Mouse (Mus musculus): ENCODE measurements around the gene Casp7. TPM values are rescaled to one million over a fixed set of nuclear protein-coding genes. Genes with fewer than 3 reads are reported as not detected.

The Casp7 gene
- 27.7 and 34.2 TPM in 2 replicates for total RNA-seq (2023)

GRCm38 (mm10) chr19:56396669-56397621, at the start of gene Casp7:
TSS of gene Casp7 (plus strand) at chr19:56397129.

GRCm38 (mm10) chr19:56389879-56390278, 7.0 kb upstream of the Casp7 start, which contains the start of gene Nrap:
TSS of gene Nrap (minus strand) at chr19:56390037.

DNA sequence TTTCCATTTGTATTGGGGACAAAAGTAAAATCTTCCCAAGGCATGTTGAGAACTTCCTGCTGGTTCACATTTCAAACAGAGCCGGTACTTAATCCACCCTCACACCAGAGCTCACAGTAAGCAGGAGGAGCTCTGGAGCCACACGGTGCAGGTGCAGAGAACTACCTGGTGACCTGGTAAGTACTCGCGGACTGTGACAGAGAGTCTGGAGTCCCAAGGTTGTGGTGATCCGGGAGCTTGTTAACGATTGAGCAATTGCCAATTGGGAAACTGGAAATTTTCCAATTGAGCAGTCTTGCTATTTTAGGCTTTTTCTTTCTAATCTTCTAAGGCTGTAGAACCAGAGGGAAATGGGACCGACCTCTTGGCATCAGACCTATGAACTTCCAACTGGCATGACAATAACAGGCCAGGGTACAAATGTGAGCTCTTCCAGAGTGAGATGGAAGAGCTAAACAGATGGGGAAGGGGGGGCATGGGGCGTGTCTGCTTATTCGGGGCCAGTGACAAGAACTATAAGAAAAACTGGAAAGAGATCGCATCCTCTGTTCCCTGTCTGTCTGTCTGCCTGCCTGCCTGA, 64.7 kb downstream of the Casp7 start, which contains the start of gene Plekhs1:
Plekhs1 (plus strand) TSS at position 119 of the 580 bp plus-strand sequence.

Other genes with a start within 250 kb of the Casp7 start
- gene Habp2, start 110.0 kb upstream of the Casp7 start, total RNA-seq (2023), result not detected in 2 replicates
- gene Nrap, start 7.1 kb upstream of the Casp7 start, total RNA-seq (2023), result 0.20 and 0.44 TPM in 2 replicates
- 1.7 and 3.4 TPM in 2 replicates for gene Plekhs1, start 64.5 kb downstream of the Casp7 start, total RNA-seq (2023)
- gene Dclre1a, start 151.1 kb downstream of the Casp7 start, total RNA-seq (2023), result 10.2 and 11.1 TPM in 2 replicates
- 17.6 and 23.6 TPM in 2 replicates for gene Nhlrc2, start 151.1 kb downstream of the Casp7 start, total RNA-seq (2023)